Mouse (Mus musculus) right cerebral cortex, postnatal 36 days (tissue): ENCODE data around the gene Caprin1.
A peak's percentile ranks its signal among the peaks of the same experiment; 100 is the strongest.

Experiments used
- DNase-seq, 2 experiments: peaks; one replicate each; pipeline ENCODE4 v3.0.0; 2022; ENCODE audit warnings: low spot score in 2 of 2, mixed read lengths in 1 of 2

Caprin1 gene

DNA sequence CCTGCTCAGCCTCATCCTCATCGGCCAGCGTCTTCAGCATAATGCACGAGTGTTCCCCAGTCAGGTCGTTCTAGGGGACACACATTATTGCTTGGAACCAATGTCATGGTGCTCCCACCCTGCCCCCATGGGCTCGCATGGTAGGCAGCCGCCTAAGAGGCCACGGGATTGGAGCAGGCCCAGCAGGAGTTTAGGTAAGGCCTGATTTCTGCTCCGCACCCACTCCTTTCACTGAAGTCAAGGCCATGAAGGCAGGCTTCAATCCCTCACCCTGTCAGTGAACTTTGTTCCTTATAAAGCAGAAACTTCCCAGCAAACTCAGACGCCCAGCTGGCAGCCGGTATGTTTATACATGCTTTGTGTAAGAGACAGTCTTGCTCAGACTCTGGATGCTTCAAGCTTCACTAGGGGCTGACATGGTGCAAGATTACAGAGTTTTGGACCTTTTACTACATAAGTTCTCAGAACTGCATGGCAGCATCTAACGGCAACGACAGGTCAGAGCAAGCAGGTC lies 69.4 kb downstream of the Caprin1 start:
- no peak for DNase-seq

DNA sequence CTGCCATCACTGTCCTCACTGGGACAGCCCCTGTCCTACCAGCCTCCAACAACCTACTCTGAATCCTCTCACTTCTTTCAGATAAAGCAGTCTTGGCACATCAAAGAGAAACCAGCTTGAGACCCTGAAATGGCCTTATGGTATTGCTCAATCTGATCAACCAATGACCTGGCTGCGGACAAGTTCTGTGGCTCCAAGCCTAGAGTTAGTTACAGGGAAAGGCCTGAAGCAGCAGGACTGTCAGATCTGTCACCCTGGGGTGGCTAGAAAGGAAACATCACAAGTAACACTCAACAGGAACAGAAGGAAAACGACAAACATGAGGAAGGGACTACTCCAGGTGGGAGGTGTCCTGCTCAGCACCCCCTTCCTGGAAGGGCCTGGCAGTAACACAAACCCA lies 72.9 kb downstream of the Caprin1 start:
- DNase-seq: no peak

DNA sequence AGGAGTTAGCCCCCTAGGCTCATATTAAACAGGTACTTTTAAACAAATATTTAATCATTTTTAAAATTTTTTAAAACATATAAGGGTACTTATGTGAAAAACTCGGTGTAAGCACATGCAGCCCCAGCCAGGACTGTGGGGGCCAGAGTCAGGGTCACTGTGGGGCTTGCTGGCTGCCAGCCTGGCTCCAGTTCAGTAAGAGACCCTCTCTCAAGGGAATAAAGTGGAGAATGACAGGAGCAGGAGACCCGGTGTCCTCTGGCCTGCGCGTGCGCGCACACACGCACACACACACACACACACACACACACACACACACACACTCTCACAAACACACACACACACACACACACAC lies 78.2 kb downstream of the Caprin1 start:
- no peak for DNase-seq

- DNase-seq: peak; percentile 33 to 34
These were observed 78.7 kb downstream of the Caprin1 start for GRCm38 (mm10) chr2:103718594-103719291.

- DNase-seq: no peak
These were observed 83.0 kb downstream of the Caprin1 start for GRCm38 (mm10) chr2:103714412-103714811.

DNA sequence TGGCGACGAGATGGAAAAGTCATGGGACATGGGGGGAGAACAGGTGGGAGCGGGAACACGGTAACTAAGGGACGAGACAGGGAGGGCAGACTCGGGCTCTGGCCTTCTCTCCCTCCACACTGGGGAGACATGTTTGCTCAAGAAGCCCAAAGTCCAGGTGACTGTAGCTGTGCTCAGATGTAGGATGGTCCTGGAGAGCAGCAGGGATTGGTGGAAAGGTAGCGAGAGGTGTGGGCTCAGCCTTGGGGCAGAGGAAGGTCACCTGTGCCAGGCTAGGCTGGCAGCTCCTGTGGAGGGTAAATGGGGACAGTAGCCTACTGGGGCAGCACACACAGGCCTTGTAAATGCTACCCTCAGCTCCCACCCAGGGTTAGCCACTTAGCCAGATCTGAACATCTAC lies 83.6 kb downstream of the Caprin1 start:
- DNase-seq: no peak
